Mouse (Mus musculus): ENCODE data around the gene Cbll1. TPM values are rescaled to one million over a fixed set of nuclear protein-coding genes. Genes with fewer than 3 reads are reported as not detected.

Cbll1 gene
- 28.1 to 35.6 TPM (median 31.2 TPM) in 4 replicates for total RNA-seq (2023; ENCODE audit: inconsistent age)

DNA sequence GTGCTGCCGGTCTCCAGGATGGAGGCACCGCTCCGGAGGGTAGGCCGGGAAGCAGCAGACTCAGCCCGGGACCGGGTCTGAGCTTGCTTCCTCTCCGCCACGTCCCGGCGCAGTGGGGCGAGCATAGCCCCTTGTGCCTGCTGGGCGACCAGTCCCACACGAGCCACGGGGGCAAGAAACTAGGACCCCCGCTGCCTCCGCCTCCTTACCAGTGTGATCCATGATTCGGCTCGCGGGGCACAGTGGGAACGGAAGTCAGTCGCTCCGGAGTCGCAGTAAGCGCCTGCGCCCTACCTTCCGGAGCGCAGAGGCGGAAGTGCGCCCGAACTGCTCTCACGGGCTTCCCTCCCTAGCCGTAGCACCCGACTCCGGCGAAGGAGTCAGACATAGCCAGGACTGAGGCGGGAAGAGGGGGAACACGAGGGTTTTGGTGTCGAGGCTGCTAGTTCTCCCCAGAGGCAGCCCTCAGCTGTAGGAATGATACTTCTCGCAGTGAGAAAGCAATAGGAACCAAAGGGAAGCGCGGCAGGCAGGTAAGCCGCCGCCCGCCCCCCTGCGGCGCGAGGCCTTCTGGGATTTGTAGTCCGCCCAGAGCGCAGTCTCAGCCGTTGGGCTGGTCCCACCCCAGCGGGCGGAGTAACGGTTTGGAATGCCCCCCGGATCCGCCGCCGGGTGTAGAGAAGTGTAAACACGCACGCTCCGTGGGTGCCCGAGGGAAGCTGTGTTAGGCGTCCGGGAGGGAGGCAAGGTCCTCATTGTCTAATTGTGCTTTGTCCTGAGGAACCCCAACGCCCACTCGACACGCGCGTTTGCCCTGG is at the start of gene Cbll1:
TSS of gene Cbll1 (minus strand) at position 303 of the 818 bp plus-strand sequence.

Other genes starting within 250 kb of the Cbll1 start
- 0.51 TPM in 1 of 4 replicates, not detected in the others for gene Lamb1, start 234.4 kb downstream of the Cbll1 start, total RNA-seq (2023; ENCODE audit: inconsistent age)
- gene Dld, start 148.2 kb downstream of the Cbll1 start, total RNA-seq (2023; ENCODE audit: inconsistent age): 49.9 to 67.4 TPM (median 56.5 TPM) in 4 replicates
- gene Slc26a3, start 108.7 kb downstream of the Cbll1 start, total RNA-seq (2023; ENCODE audit: inconsistent age): not detected in 4 replicates
- gene Slc26a4, start 60.4 kb upstream of the Cbll1 start, total RNA-seq (2023; ENCODE audit: inconsistent age): not detected in 4 replicates
- 27.9 to 39.0 TPM (median 32.5 TPM) in 4 replicates for gene Bcap29, start 135.0 kb upstream of the Cbll1 start, total RNA-seq (2023; ENCODE audit: inconsistent age)
- gene Dus4l, start 155.2 kb upstream of the Cbll1 start, total RNA-seq (2023; ENCODE audit: inconsistent age): 12.4 to 18.7 TPM (median 14.0 TPM) in 4 replicates
- 56.3 to 63.2 TPM (median 58.0 TPM) in 4 replicates for gene Cog5, start 155.3 kb upstream of the Cbll1 start, total RNA-seq (2023; ENCODE audit: inconsistent age)
- not detected in 4 replicates for gene Gpr22, start 214.3 kb upstream of the Cbll1 start, total RNA-seq (2023; ENCODE audit: inconsistent age)

Data from B cell, adult (primary cell).